Mouse (Mus musculus): ENCODE results near the gene Prx.
A peak's percentile ranks its signal among the peaks of the same experiment; 100 is the strongest.

The Prx gene

DNA sequence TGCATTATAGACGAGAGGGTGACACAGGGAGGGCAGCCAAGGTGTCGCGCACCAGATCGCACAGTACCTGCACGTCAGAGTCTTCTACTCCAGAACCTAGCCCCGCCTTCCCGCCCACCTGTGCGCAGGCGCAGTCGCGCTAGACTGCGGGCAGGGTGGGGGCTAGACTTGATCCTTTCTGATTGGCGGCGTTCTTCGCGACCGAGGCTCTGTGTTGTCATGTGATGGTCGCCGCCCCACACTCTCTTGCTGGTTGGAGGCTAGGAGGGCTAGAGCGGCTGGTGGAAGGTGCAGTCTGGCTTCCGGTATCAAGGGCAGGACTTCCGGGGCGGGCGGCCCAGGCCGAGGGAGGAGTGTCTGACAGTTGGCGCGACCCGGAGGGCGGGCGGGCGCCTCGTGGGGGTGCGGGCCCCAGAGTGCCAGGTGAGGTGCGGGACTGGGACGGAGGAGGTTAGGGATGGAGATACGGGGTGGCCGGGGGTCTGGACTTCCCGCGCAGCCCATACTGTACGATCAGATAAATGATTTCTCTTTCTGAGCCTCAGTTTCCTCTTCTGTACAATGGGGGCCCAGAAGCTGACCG, 53.9 kb downstream of the Prx start, which contains the start of the genes Pld3 and 2310022A10Rik:
Gene Pld3, minus strand, starts transcription at position 288 of the 583 bp plus-strand sequence.
Gene 2310022A10Rik, plus strand, starts transcription at position 303 of the 583 bp plus-strand sequence.
- DNase-seq (ENCODE audit: low read depth, low spot score), result peak; percentile 90

GRCm38 (mm10) chr7:27560291-27560887, 61.3 kb downstream of the Prx start:
- DNase-seq (ENCODE audit: low read depth, low spot score), result no peak

GRCm38 (mm10) chr7:27560978-27561377, 61.9 kb downstream of the Prx start:
- no peak for DNase-seq (ENCODE audit: low read depth, low spot score)

All from retina, postnatal 7 days (tissue).